Mouse (Mus musculus) MEL (cell line): ENCODE measurements around the gene Gpn2.

Experiments
- E2F4 ChIP-seq: IDR thresholded peaks from 2 replicates; pipeline ENCODE4 v1.6.1; 2011; ENCODE audit warnings: low read depth, low read length, improper control_type of control experiment, borderline replicate concordance
- EP300 ChIP-seq, 2 experiments: IDR thresholded peaks; 2 replicates each; pipeline ENCODE4 v1.6.1; 2011; ENCODE audit warnings: improper control_type of control experiment in 2 of 2, low read length in 2 of 2, low read depth in 1 of 2, mild to moderate bottlenecking in 1 of 2
- MYB ChIP-seq: IDR thresholded peaks from 2 replicates; pipeline ENCODE4 v1.6.1; 2011; ENCODE audit warnings: mild to moderate bottlenecking, low read depth, low read length, improper control_type of control experiment
- NRF1 ChIP-seq: IDR thresholded peaks from 2 replicates; pipeline ENCODE4 v1.6.1; 2014; ENCODE audit warnings: low read depth, mild to moderate bottlenecking, inconsistent platforms, low read length, improper control_type of control experiment, moderate library complexity; ENCODE audit not compliant: poor library complexity, insufficient read depth, severe bottlenecking
- POLR2A ChIP-seq, 2 experiments: IDR thresholded peaks; 2 replicates each; pipeline ENCODE4 v1.6.1; 2011 to 2012; ENCODE audit warnings: low read length in 2 of 2, mild to moderate bottlenecking in 2 of 2, control low read depth in 1 of 2, improper control_type of control experiment in 1 of 2, low read depth in 1 of 2, moderate library complexity in 1 of 2; ENCODE audit not compliant: control insufficient read depth in 1 of 2, insufficient read depth in 1 of 2, poor library complexity in 1 of 2
- TAL1 ChIP-seq: IDR thresholded peaks from 2 replicates; pipeline ENCODE4 v1.6.1; 2012; ENCODE audit warnings: mild to moderate bottlenecking, inconsistent platforms, low read length, moderate library complexity, mixed read lengths
- TCF12 ChIP-seq: IDR thresholded peaks from 2 replicates; pipeline ENCODE4 v1.6.1; 2014; ENCODE audit warnings: low read depth, mild to moderate bottlenecking, inconsistent platforms, low read length, improper control_type of control experiment, moderate library complexity
- USF1 ChIP-seq: IDR thresholded peaks from 2 replicates; pipeline ENCODE4 v1.6.1; 2014; ENCODE audit warnings: low read depth, mild to moderate bottlenecking, inconsistent platforms, low read length, improper control_type of control experiment, moderate library complexity

- TF ChIP-seq E2F4 (no peak), MYB (no peak), TAL1 (no peak), NRF1 (no peak), EP300 (IDR thresholded peaks at IDR 0.05; ENCODE audit: low read depth in 1 of 2, low read length in 2 of 2) (no peak), POLR2A (IDR thresholded peaks at IDR 0.05; ENCODE audit: control insufficient read depth in 1 of 2, insufficient read depth in 1 of 2, low read depth in 1 of 2, low read length in 2 of 2, poor library complexity in 1 of 2) (no peak), USF1 (no peak), TCF12 (no peak)
These were observed 42.9 kb downstream of the Gpn2 start for GRCm38 (mm10) chr4:133627039-133627438.
